Mouse (Mus musculus) thymus, postnatal 10 days (tissue): Measurements from ENCODE around the gene Fignl2.

ENCODE experiments used
- DNase-seq, 2 experiments: peaks; one replicate each; pipeline ENCODE4 v3.0.0; 2021; ENCODE audit warnings: low spot score in 2 of 2

Fignl2 gene

GRCm38 (mm10) chr15:101066920-101067696 lies 11.3 kb downstream of the Fignl2 start:
- no peak for DNase-seq

- DNase-seq, result no peak
These were observed 12.0 kb downstream of the Fignl2 start for GRCm38 (mm10) chr15:101066364-101066847.

GRCm38 (mm10) chr15:101065069-101065468 lies 13.3 kb downstream of the Fignl2 start:
- no peak for DNase-seq

GRCm38 (mm10) chr15:101060280-101060852 lies 18.0 kb downstream of the Fignl2 start:
- DNase-seq, result no peak

GRCm38 (mm10) chr15:101059570-101060279 lies 18.6 kb downstream of the Fignl2 start:
- DNase-seq, result no peak

GRCm38 (mm10) chr15:101056225-101056624 lies 22.1 kb downstream of the Fignl2 start:
- DNase-seq, result peak in 1 of 2 experiments; percentile 43

- DNase-seq, result no peak
These were observed 23.8 kb downstream of the Fignl2 start for GRCm38 (mm10) chr15:101054541-101054940.

- no peak for DNase-seq
These were observed 24.4 kb downstream of the Fignl2 start for GRCm38 (mm10) chr15:101053832-101054459.

- peak in 1 of 2 experiments; percentile 8 for DNase-seq
These were observed 25.5 kb downstream of the Fignl2 start for GRCm38 (mm10) chr15:101052560-101053501.

- no peak for DNase-seq
These were observed 26.5 kb downstream of the Fignl2 start for GRCm38 (mm10) chr15:101051869-101052268.

- DNase-seq, result no peak
These were observed 29.9 kb downstream of the Fignl2 start for GRCm38 (mm10) chr15:101048338-101048896.

- no peak for DNase-seq
These were observed 31.2 kb downstream of the Fignl2 start, which contains the start of gene Gm47841 for GRCm38 (mm10) chr15:101047194-101047555. Gene Gm47841, minus strand, starts transcription at chr15:101047397.

- DNase-seq, result no peak
These were observed 31.7 kb downstream of the Fignl2 start for GRCm38 (mm10) chr15:101046527-101047193.

GRCm38 (mm10) chr15:101046039-101046526 lies 32.3 kb downstream of the Fignl2 start:
- no peak for DNase-seq

GRCm38 (mm10) chr15:101044531-101044930 lies 33.8 kb downstream of the Fignl2 start:
- no peak for DNase-seq

GRCm38 (mm10) chr15:101042613-101043012 lies 35.8 kb downstream of the Fignl2 start:
- peak in 1 of 2 experiments; percentile 43 for DNase-seq

- DNase-seq, result no peak
These were observed 36.4 kb downstream of the Fignl2 start for GRCm38 (mm10) chr15:101041966-101042365.

- DNase-seq, result no peak
These were observed 38.7 kb downstream of the Fignl2 start for GRCm38 (mm10) chr15:101039651-101040050.

GRCm38 (mm10) chr15:101028960-101029359 lies 49.4 kb downstream of the Fignl2 start:
- DNase-seq, result no peak

- no peak for DNase-seq
These were observed 67.0 kb downstream of the Fignl2 start for GRCm38 (mm10) chr15:101011352-101011751.
